23 mouse cellular contexts compared by ENCODE assay signal in genomic region chr1:169970936-169971335, GRCm38 (mm10). TPM values are rescaled to one million over a fixed set of nuclear protein-coding genes. Genes with fewer than 3 reads are reported as not detected.
"Had no signal": no experiment of that assay in that cellular context is flagged by ENCODE, and none has a peak within 500 bp of the region (broad histone marks: within the 10 kb centered on the region; RNA-seq: fewer than 3 reads in every experiment).

No protein-coding gene starts in this region.

- ATAC-seq: midbrain, embryonic 13.5 days; midbrain, embryonic 16.5 days had no signal

- H3K36me3 ChIP-seq: liver, embryonic 15.5 days; lung, embryonic 15.5 days had no signal

- H3K4me2 ChIP-seq: midbrain, embryonic 13.5 days had no signal

- DNase-seq: layer of hippocampus, postnatal 36 days; lung, adult 18-20 months; lung, postnatal 10 days; lung, postnatal 36 days; retina, postnatal 1 day; right cerebral cortex, postnatal 25 days; spleen, adult 18-20 months; thymus, postnatal 25 days had no signal

- H3K9ac ChIP-seq: liver, embryonic 15.5 days; lung, embryonic 15.5 days; midbrain, embryonic 13.5 days; neural tube, embryonic 13.5 days; stomach, embryonic 15.5 days had no signal

- H3K4me3 ChIP-seq: left cerebral cortex, adult 2 months; liver, embryonic 15.5 days; megakaryocyte, embryonic 14.5 days; midbrain, embryonic 13.5 days; neural tube, embryonic 13.5 days; stomach, embryonic 15.5 days had no signal

- H3K9me3 ChIP-seq: liver, embryonic 15.5 days; lung, embryonic 15.5 days; megakaryocyte, embryonic 14.5 days; midbrain, embryonic 10.5 days; midbrain, embryonic 13.5 days; neural tube, embryonic 13.5 days; stomach, embryonic 15.5 days had no signal

- H3K27ac ChIP-seq: kidney, postnatal 0 days; left cerebral cortex, adult 2 months; liver, embryonic 15.5 days; midbrain, embryonic 13.5 days; neural tube, embryonic 13.5 days; stomach, embryonic 15.5 days had no signal

- H3K27me3 ChIP-seq: liver, embryonic 15.5 days; lung, embryonic 15.5 days; midbrain, embryonic 13.5 days; neural tube, embryonic 13.5 days; stomach, embryonic 15.5 days had no signal

RNA-seq across cellular contexts. Expression of gene Ccdc190, which starts 42.5 kb away (rescaled TPM):
- total RNA-seq: monocyte, adult 5-6 weeks; neutrophil, adult 5-6 weeks had no signal
- polyA plus RNA-seq: limb, embryonic 11.5 days; liver, embryonic 11.5 days; liver, embryonic 15.5 days; lung, embryonic 15.5 days; myocyte had no signal
